Mouse (Mus musculus) erythroblast, embryonic 14.5 days (primary cell): ENCODE measurements around the gene Ccdc18.

Experiments used
- GATA1 ChIP-seq: IDR thresholded peaks from 2 replicates; pipeline ENCODE4 v1.6.1; 2012; ENCODE audit warnings: low read length, inconsistent platforms, mixed read lengths
- TAL1 ChIP-seq: IDR thresholded peaks from 3 replicates; pipeline ENCODE4 v1.6.1; 2012; ENCODE audit warnings: low read length, inconsistent platforms, mixed read lengths

- TF ChIP-seq TAL1: no peak
- no peak for TF ChIP-seq GATA1
Observed at GRCm38 (mm10) chr5:108214928-108215327, 82.3 kb downstream of the Ccdc18 start.
